Mouse (Mus musculus) cortical plate, adult 2 months (tissue): ENCODE measurements around the gene Hdac9. TPM values are rescaled to one million over a fixed set of nuclear protein-coding genes. Genes with fewer than 3 reads are reported as not detected.

Source experiments
- H3K27ac ChIP-seq: fragments of 200-500 bp; 2 replicates; pipeline ENCODE4 v1.5.1; 2012; ENCODE audit warnings: low read length, control low read depth, inconsistent platforms; ENCODE audit not compliant: insufficient read depth
- H3K4me1 ChIP-seq: fragments of 200-500 bp; 2 replicates; pipeline ENCODE4 v1.6.1; 2011; ENCODE audit warnings: low read length; ENCODE audit not compliant: control insufficient read depth, insufficient read depth
- H3K4me3 ChIP-seq: fragments of 200-500 bp; 2 replicates; pipeline ENCODE4 v1.5.1; 2011; ENCODE audit warnings: mild to moderate bottlenecking, low read length, control low read depth; ENCODE audit not compliant: insufficient read depth
- CTCF ChIP-seq: fragments of 200-500 bp; IDR thresholded peaks from 2 replicates; pipeline ENCODE4 v1.5.1; 2011; ENCODE audit warnings: mild to moderate bottlenecking, control low read depth, low read length; ENCODE audit not compliant: insufficient read depth; ENCODE audit errors: extremely low read depth
- POLR2A ChIP-seq: fragments of 200-500 bp; IDR thresholded peaks from 2 replicates; pipeline ENCODE4 v1.6.1; 2011; ENCODE audit warnings: mild to moderate bottlenecking, low read length, control low read depth; ENCODE audit not compliant: insufficient read depth; ENCODE audit errors: extremely low read depth
- polyA plus RNA-seq: library from polyadenylated mRNA; depleted of rRNA; stranded (reverse); fragments of >200 nt; gene quantifications from 2 replicates; pipeline ENCODE4 v1.2.3, GENCODE M21; 2012

Gene Hdac9
- polyA plus RNA-seq, 1 experiment, result 23.8 TPM

- H3K4me3 ChIP-seq, result no peak overlapping the region
- TF ChIP-seq POLR2A, result no peak
- no peak for TF ChIP-seq CTCF
- H3K4me1 ChIP-seq, result no peaks in the 10 kb centered on the region
- H3K27ac ChIP-seq, result no peak overlapping the region
Observed at GRCm38 (mm10) chr12:34582522-34582921, 334.4 kb downstream of the Hdac9 start.

GRCm38 (mm10) chr12:34579220-34579619 is 337.7 kb downstream of the Hdac9 start:
- Histone ChIP-seq H3K4me3 (no peak overlapping the region), H3K27ac (no peak overlapping the region), H3K4me1 (no peaks in the 10 kb centered on the region)
- no peak for TF ChIP-seq CTCF
- no peak for TF ChIP-seq POLR2A

GRCm38 (mm10) chr12:34571069-34571468 is 345.8 kb downstream of the Hdac9 start:
- Histone ChIP-seq H3K27ac (no peak overlapping the region), H3K4me1 (no peaks in the 10 kb centered on the region), H3K4me3 (no peak overlapping the region)
- no peak for TF ChIP-seq CTCF
- TF ChIP-seq POLR2A, result no peak

- Histone ChIP-seq H3K4me3 (no peak overlapping the region), H3K27ac (no peak overlapping the region), H3K4me1 (no peaks in the 10 kb centered on the region)
- TF ChIP-seq CTCF (no peak), POLR2A (no peak)
Observed at GRCm38 (mm10) chr12:34569472-34569871, 347.4 kb downstream of the Hdac9 start.

GRCm38 (mm10) chr12:34569052-34569451 is 347.8 kb downstream of the Hdac9 start:
- Histone ChIP-seq H3K27ac (no peak overlapping the region), H3K4me3 (no peak overlapping the region), H3K4me1 (no peaks in the 10 kb centered on the region)
- no peak for TF ChIP-seq POLR2A
- no peak for TF ChIP-seq CTCF

GRCm38 (mm10) chr12:34562331-34562730 is 354.6 kb downstream of the Hdac9 start:
- H3K4me1 ChIP-seq, result no peaks in the 10 kb centered on the region

GRCm38 (mm10) chr12:34559001-34559400 is 357.9 kb downstream of the Hdac9 start:
- no peaks in the 10 kb centered on the region for H3K4me1 ChIP-seq
- H3K27ac ChIP-seq, result no peak overlapping the region
- no peak overlapping the region for H3K4me3 ChIP-seq
- TF ChIP-seq POLR2A, result no peak
- no peak for TF ChIP-seq CTCF

More at GRCm38 (mm10) chr12:34562331-34562730, 354.6 kb downstream of the Hdac9 start:
- H3K4me3 ChIP-seq, result no peak overlapping the region
- TF ChIP-seq POLR2A (no peak), CTCF (no peak)
- H3K27ac ChIP-seq, result no peak overlapping the region

GRCm38 (mm10) chr12:34554803-34555202 is 362.1 kb downstream of the Hdac9 start:
- H3K4me1 ChIP-seq, result no peaks in the 10 kb centered on the region
- no peak for TF ChIP-seq CTCF
- no peak for TF ChIP-seq POLR2A

GRCm38 (mm10) chr12:34550268-34550667 is 366.6 kb downstream of the Hdac9 start:
- TF ChIP-seq CTCF, result no peak
- no peak for TF ChIP-seq POLR2A
- Histone ChIP-seq H3K4me3 (no peak overlapping the region), H3K4me1 (no peaks in the 10 kb centered on the region), H3K27ac (no peak overlapping the region)

More at GRCm38 (mm10) chr12:34554803-34555202, 362.1 kb downstream of the Hdac9 start:
- H3K4me3 ChIP-seq, result no peak overlapping the region
- no peak overlapping the region for H3K27ac ChIP-seq

GRCm38 (mm10) chr12:34529165-34529545 is 387.7 kb downstream of the Hdac9 start:
- Histone ChIP-seq H3K4me3 (no peak overlapping the region; the same call in 1 of the 2 replicates), H3K27ac (peak overlapping the region; percentile 43; the same call in 1 of the 2 replicates), H3K4me1 (peaks cover 2% of the 10 kb centered on the region)
- TF ChIP-seq POLR2A (0 out of 2 replicates have a peak, but pooled peaks have one; percentile 21), CTCF (no peak)
